Mouse (Mus musculus) gonadal fat pad, adult 2 months (tissue): ENCODE measurements around the gene Synj2. TPM values are rescaled to one million over a fixed set of nuclear protein-coding genes. Genes with fewer than 3 reads are reported as not detected.
"Not testable (repeated sequence)": the region's sequence is repeated elsewhere in the genome, so short reads cannot be mapped to it uniquely, and the experiment has no call there.

Source experiments
- DNase-seq: peaks from one replicate; pipeline ENCODE4 v3.0.0-alpha.2; 2012; ENCODE audit warnings: low read depth
- polyA plus RNA-seq: library from polyadenylated mRNA; depleted of rRNA; stranded (reverse); fragments of >200 nt; gene quantifications from 2 replicates; pipeline ENCODE4 v1.2.3, GENCODE M21; 2012

The Synj2 gene
- polyA plus RNA-seq, 1 experiment: 10.8 TPM

DNA sequence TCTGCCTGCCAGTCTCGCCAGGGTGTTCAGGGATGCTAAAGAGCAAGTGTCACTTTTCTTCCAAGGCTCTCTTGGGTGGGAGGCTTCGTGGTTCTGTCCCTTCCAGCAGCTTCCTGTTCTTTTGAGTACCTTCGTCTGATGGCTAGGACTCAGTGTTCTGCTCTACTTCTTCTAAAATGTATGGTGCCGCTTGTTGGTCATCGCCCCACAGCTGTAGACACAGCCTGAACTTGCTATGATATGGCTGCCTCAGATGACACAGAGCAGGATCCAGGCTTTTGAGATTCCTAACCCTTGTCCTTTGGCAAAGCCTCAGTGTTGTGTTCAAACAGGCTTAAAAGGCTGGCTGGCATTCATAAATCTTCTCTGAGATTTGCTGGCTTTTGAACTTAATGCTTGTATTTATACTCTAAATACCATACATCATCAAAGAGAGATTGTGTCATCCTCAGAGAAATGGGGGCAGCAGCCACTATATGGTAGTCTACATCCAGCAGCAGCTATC, 58.0 kb downstream of the Synj2 start:
- DNase-seq: no peak

DNA sequence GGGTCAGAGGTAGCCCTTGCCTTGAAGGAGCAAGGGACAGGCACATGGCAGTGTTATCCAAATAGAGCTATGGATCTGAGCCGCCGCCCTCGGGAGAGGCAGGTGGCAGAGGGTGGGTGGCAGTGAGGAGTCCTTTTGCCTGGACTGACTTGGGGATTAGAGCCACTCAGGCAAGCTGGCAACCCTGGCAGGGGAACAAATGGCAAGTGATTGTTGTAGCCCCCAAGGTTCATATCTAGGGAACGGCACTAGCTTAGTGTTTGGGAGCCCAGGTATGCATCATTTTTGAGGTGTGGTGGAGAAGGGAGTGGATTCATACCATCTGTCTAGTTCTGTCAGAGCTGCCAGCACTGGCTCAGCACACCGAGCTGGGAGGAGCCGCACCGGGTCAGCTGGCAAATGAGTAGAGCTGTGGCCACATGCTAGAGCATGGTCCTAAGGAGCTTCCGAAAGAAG, 59.8 kb downstream of the Synj2 start:
- DNase-seq: no peak

- no peak for DNase-seq
Observed at GRCm38 (mm10) chr17:6001389-6001788, 60.3 kb downstream of the Synj2 start.

DNA sequence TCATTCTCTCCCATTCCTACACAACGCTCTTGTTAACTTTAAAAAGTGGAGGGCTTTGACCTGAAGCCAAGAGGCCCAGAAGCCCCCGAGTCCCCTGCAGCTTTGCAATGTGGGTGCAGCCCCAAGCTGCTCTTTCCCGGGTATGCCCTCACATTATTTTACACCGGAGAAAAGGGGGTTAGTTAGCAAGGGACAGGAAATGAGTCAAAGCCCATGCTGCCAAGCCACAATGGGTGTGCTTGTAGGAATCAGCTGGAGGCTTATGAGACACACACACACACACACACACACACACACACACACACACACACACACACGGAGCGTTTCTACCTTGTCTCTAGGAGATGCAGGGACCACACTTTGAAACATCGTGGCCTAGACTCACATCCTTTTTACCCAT, 60.8 kb downstream of the Synj2 start:
- no peak for DNase-seq

DNA sequence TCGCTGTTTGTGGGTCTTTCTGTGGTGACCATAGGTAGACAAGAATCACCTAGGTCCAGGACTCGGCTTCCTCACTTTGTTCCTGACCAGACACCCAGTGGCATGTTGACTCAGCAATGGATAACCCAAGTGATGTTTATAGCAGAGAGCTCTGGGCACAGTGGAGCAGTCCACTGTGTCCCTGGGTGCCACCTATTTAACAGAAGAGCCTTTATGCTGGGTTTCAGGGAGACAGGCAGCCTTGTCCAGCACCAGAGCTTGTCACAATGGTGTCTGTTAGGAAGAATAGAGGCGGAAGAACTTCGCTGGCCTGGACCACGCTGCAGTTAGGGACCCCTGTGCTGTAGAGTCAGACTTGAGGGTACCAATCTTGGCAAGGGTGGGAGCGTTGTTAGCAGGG, 61.5 kb downstream of the Synj2 start:
- DNase-seq: no peak

- no peak for DNase-seq
Observed at GRCm38 (mm10) chr17:6003661-6004060, 62.6 kb downstream of the Synj2 start.

DNA sequence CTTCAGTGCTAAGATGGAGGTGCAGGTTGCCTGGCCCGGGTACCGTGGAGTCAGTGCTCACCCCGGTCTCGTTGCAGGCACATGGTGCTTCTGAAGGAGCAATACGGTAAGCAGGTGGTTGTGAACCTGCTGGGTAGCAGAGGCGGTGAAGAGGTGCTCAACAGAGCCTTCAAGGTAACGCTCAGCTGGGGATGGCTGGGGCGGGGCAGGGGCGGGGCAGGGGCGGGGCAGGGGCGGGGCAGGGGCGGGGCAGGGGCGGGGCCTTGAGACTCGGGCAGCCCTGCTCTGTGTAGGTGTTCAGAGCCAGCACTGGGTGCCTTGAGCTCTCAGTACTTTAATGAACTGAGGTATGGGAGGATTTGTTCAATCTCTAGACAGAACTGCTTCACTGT, 64.2 kb downstream of the Synj2 start:
- DNase-seq: no peak

DNA sequence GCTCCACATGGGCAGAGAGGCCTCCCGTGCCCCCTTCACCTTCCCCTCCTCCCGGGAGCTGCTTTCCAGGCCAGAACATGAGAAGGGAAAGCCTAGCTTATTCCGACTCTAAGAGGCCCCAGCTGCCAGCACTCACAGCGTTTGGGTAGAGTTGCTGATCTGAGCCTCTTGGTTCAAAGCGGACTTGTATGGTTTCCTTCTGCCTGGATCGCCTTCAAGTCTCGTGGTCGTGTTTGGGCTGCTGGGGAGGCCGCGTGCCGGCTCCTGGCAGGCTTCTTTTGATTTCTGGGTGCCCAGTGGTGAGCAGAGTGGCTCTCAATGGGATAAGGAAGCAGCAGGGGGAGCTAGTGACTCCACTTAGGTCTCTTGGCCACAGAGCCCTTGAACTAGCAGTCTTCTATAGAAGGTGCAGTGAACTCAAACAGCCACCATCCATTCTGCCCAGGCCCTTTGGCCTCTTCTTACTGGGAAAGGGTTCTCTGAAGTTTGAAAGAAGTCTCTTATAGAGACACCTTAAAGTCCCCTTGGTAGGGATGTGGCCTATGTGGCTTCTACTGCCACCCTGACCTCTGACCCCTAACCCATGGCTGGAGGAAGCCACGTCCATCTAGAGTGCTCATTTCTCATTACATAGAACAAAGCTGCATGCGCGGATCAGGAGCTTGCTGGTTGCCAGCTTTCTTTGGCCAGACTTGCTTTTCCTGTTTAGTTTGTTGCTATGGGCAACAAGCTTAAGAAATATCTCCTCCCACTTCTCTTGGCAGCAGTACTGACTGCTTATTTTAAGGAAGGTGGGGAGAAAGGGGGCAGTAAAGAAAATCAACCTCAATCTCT, 64.8 kb downstream of the Synj2 start:
- peak; percentile 93 for DNase-seq

DNA sequence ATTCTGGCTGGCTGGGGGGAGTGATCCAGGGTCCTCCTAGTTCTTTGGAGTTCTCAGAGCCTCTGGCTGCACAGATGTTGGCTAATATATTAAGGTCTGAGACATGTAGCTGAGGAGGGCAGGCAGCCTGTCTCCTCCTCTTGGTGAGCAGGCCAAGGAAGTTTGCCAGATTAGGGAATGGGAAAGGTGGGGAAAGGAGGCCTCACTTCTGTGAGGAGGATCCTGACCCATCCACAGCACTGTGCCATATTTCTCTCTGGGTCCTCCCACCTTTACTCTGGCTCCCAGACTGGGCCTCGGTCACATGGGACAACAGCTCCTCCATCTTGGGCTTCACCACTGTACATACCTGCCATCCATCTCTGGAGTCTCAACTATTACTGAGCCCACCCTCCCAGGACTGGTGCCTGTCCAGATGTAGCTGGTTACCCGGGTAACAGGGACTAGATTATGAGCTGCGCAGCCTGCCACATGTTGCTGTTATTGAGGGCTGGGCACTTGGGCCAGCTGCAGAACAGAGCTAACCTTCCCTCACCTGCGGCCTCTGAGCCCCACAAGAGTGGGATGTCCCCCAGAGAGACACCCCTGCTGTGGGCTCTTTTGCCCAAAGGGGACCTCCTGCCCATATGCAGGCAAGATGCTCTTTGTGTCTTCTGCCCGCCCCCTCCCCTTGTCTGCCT, 66.2 kb downstream of the Synj2 start:
- no peak for DNase-seq

DNA sequence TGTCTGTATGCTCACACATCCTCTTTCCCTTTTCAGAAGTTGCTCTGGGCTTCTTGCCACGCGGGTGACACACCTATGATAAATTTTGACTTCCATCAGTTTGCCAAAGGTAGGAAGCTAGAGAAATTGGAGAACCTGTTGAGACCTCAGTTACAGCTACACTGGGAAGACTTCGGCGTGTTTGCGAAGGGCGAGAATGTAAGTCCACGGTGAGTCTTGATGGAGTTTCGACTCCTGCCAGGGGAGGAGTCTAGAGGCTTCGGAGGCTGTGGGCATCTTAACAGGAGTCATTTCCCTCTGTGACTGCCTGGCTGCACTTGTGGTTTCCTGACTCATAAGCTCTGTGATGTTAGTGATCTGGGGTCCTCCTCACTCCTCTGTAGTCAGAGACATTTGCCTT, 66.8 kb downstream of the Synj2 start:
- DNase-seq: no peak

- no peak for DNase-seq
Observed at GRCm38 (mm10) chr17:6008590-6008989, 67.5 kb downstream of the Synj2 start.

DNA sequence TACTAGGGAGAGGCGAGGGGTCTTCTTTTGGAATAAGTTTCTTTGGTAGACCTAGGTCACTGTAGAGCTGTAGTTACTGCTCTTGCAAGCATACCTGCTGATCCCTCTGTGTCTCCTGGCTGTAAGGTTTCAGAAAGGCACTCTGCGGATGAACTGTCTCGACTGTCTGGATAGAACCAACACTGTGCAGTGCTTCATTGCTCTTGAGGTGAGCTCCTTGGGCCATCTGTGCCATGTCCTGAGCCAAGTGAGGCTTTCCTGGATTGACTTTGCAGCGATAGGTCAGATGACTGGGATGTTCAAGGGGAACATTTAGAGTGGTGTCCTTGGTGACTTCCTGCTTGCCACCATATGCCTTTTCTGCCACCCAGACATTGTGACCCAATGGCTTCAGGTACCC, 68.5 kb downstream of the Synj2 start:
- no peak for DNase-seq

- DNase-seq: no peak
Observed at GRCm38 (mm10) chr17:6013079-6013478, 72.0 kb downstream of the Synj2 start.

DNA sequence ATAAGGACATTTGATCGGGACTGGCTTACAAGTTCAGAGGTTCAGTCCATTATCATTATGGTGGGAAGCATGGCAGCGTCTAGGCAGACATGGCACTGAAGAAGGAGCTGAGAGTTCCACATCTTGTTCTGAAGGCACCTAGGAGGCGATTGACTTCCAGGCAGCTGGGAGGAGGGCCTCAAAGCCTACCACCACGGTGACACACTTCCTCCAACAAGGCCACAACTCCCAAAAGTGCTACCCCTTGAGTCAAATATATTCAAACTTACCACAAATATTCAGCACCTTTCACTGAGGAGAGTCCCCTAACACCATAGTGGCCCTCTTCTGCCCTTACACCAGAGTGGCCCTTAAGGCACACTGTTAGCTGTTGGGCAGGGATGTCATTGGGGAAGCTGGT, 73.9 kb downstream of the Synj2 start:
- no peak for DNase-seq

- DNase-seq: no peak
Observed at GRCm38 (mm10) chr17:6016213-6016780, 75.2 kb downstream of the Synj2 start.

- DNase-seq: no peak
Observed at GRCm38 (mm10) chr17:6017268-6017667, 76.2 kb downstream of the Synj2 start.

- no peak for DNase-seq
Observed at GRCm38 (mm10) chr17:6018348-6018747, 77.3 kb downstream of the Synj2 start.

GRCm38 (mm10) chr17:6019776-6020175, 78.7 kb downstream of the Synj2 start:
- no peak for DNase-seq

DNA sequence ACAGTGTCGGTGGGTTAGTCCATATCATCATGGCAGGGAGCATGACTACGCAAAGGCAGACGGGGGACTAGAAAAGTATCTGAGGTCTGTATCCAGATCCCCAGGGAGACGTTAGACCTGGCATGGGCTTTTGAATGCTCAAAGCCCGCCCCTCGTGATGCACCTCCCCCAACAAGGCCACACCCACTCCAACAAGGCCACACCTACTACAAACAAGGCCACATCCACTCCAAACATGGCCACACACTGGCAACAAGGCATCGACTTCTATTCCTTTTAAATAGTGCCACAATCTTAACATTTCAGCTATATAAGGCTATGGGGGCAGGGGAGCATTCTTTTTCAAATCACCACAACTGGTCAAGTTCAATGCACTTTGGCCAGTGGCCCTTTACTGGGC, 79.6 kb downstream of the Synj2 start:
- no peak for DNase-seq

DNA sequence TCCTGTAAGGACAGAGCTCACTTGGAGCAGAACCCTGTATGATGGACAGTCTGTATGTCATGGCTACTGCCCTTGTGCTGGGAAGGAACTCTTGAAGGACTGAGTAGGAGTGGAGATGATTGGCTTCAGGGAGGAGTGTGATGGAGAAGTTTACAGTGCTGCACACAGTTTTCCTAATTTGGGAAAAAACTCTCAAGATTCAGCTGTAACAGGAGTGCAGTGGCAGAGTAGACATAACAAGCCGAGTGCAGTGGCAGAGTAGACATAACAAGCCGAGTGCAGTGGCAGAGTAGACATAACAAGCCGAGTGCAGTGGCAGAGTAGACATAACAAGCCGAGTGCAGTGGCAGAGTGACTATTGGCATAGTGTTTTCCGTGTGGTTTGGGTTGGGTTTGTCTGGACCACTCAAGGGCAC, 80.3 kb downstream of the Synj2 start:
- not testable (repeated sequence) for DNase-seq

GRCm38 (mm10) chr17:6025831-6026230, 84.8 kb downstream of the Synj2 start:
- DNase-seq: no peak

GRCm38 (mm10) chr17:6035661-6036060, 94.6 kb downstream of the Synj2 start:
- no peak for DNase-seq

GRCm38 (mm10) chr17:6036458-6036857, 95.4 kb downstream of the Synj2 start:
- DNase-seq: no peak
